Mouse (Mus musculus) embryonic facial prominence, embryonic 15.5 days (tissue): ENCODE results near the gene Dok5. TPM values are rescaled to one million over a fixed set of nuclear protein-coding genes. Genes with fewer than 3 reads are reported as not detected.

Experiments
- ATAC-seq: fragments of 200-750 bp; cut with Nextera tagmentation; 2 replicates; pipeline ENCODE4 v1.8.0; 2017; ENCODE audit warnings: low read depth, moderate TSS enrichment; ENCODE audit not compliant: insufficient number of reproducible peaks, low FRiP score, low TSS enrichment
- H3K27ac ChIP-seq: fragments of 300-500 bp; sonication (generic); replicated peaks from 2 replicates; pipeline ENCODE4 v1.5.1; 2015; ENCODE audit warnings: mild to moderate bottlenecking, inconsistent platforms
- H3K27me3 ChIP-seq: fragments of 300-500 bp; sonication (generic); 2 replicates; pipeline ENCODE4 v1.6.1; 2015; ENCODE audit warnings: inconsistent platforms
- H3K36me3 ChIP-seq: fragments of 300-500 bp; sonication (generic); 2 replicates; pipeline ENCODE4 v1.6.1; 2015; ENCODE audit warnings: mild to moderate bottlenecking, inconsistent platforms
- H3K4me1 ChIP-seq: fragments of 300-500 bp; sonication (generic); 2 replicates; pipeline ENCODE4 v1.6.1; 2015; ENCODE audit warnings: inconsistent platforms
- H3K4me2 ChIP-seq: fragments of 300-500 bp; sonication (generic); replicated peaks from 2 replicates; pipeline ENCODE4 v1.6.1; 2015; ENCODE audit warnings: mild to moderate bottlenecking, inconsistent platforms
- H3K4me3 ChIP-seq: fragments of 300-500 bp; sonication (generic); replicated peaks from 2 replicates; pipeline ENCODE4 v1.5.1; 2015; ENCODE audit warnings: mild to moderate bottlenecking, inconsistent platforms
- H3K9ac ChIP-seq: fragments of 300-500 bp; sonication (generic); 2 replicates; pipeline ENCODE4 v1.6.1; 2015; ENCODE audit warnings: inconsistent platforms
- H3K9me3 ChIP-seq: fragments of 300-500 bp; sonication (generic); replicated peaks from 2 replicates; pipeline ENCODE4 v1.6.1; 2016; ENCODE audit warnings: inconsistent platforms
- WGBS: fragments of 180-500 bp; shearing (Covaris S2); methylation state at CpG from one replicate; pipeline ENCODE4 v1.1.7; 2015; 5-methylcytosine and 5-hydroxymethylcytosine counted together
- polyA plus RNA-seq: library from polyadenylated mRNA; unstranded; fragments of >200 nt; fragmentation: Nextera tagmentation; extraction: Ambion mirVana; gene quantifications from 2 replicates; pipeline ENCODE4 v1.2.1, GENCODE M21; 2015

Gene Dok5
- polyA plus RNA-seq, 1 experiment from 2014 or later: 12.3 TPM

- no peak for ATAC-seq
- Histone ChIP-seq H3K27me3 (no peaks in the 10 kb centered on the region), H3K27ac (no peak overlapping the region), H3K4me3 (no peak overlapping the region), H3K36me3 (no peaks in the 10 kb centered on the region), H3K4me2 (no peak overlapping the region), H3K9ac (no peak overlapping the region), H3K4me1 (no peaks in the 10 kb centered on the region), H3K9me3 (no peaks in the 10 kb centered on the region)
- 39% methylated on average over 13 of the region's 13 CpGs for WGBS
Observed at GRCm38 (mm10) chr2:170724136-170724535, 7.5 kb upstream of the Dok5 start.

GRCm38 (mm10) chr2:170724716-170725115 is 6.9 kb upstream of the Dok5 start:
- Histone ChIP-seq H3K9me3 (no peaks in the 10 kb centered on the region), H3K36me3 (no peaks in the 10 kb centered on the region), H3K4me1 (no peaks in the 10 kb centered on the region), H3K27ac (no peak overlapping the region), H3K4me2 (no peak overlapping the region), H3K9ac (no peak overlapping the region), H3K4me3 (no peak overlapping the region), H3K27me3 (no peaks in the 10 kb centered on the region)
- ATAC-seq: no peak
- WGBS: 79% methylated on average over 11 of the region's 11 CpGs

GRCm38 (mm10) chr2:170725796-170726195 is 5.8 kb upstream of the Dok5 start:
- Histone ChIP-seq H3K9ac (no peak overlapping the region), H3K27ac (no peak overlapping the region), H3K27me3 (no peaks in the 10 kb centered on the region), H3K9me3 (no peaks in the 10 kb centered on the region), H3K4me1 (no peaks in the 10 kb centered on the region), H3K36me3 (no peaks in the 10 kb centered on the region), H3K4me2 (no peak overlapping the region), H3K4me3 (no peak overlapping the region)
- no peak for ATAC-seq
- WGBS: 77% methylated on average over 5 of the region's 5 CpGs

DNA sequence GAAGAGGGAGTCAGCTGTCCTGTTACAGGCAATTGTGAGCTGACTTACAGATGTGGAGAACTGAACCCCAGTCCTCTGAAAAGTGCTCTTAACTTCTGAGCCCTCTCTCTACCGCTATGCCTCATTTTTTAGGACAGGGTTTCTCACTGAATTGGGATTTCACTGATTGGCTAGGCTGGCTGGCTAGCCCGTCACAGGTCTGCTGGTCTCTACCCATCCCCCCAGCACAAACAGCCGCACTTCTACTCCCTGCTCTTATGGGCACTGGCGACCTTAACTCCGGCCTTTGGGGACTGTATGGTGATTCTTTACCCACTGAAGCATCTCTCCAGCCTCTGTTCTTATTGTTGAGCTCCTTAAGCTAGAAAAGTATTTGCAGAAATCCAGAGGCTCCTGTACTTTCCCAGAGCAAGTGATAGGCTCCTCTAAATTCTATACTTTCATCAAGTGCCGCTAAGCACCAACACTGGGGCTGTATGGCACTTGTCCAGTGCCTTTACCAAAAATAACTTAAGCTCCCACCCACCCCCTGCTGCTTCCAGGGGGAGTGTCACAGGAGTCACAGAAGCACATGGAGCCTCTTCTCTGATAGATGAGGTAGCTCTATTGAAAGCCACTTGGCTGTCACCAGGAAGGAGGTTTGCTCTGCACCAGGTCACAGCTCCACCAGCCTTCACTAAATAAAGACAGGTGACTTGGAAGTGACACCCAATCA is 4.5 kb upstream of the Dok5 start:
- H3K9ac ChIP-seq: no peak overlapping the region
- H3K4me3 ChIP-seq: no peak overlapping the region
- H3K36me3 ChIP-seq: no peaks in the 10 kb centered on the region
- H3K27ac ChIP-seq: no peak overlapping the region
- WGBS: 39% methylated on average over 6 of the region's 6 CpGs
- no peaks in the 10 kb centered on the region for H3K27me3 ChIP-seq
- H3K9me3 ChIP-seq: no peaks in the 10 kb centered on the region
- no peak overlapping the region for H3K4me2 ChIP-seq
- no peak for ATAC-seq
- peaks cover 10% of the 10 kb centered on the region for H3K4me1 ChIP-seq

DNA sequence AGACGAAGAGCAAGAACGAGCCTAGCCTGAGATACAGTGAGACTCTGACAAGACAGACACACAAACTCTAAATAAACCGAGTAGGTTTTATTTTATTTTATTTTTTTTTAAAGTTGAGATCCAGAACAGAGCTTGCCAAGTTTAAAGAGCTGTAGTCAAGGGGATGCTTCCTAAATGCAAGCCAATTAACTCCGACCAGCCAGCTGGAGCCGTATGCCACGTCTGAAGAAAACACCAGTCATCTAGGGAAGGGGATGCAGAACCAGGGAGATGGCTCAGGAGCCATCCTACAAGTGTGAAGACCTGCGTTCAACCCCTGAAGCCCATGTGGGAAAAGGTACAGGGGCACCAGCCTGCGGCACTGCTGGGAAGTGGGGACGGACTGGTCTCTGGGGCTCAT is 2.7 kb upstream of the Dok5 start:
- no peak overlapping the region for H3K4me3 ChIP-seq
- peaks cover 15% of the 10 kb centered on the region for H3K4me1 ChIP-seq
- WGBS: 78% methylated on average over 9 of the region's 9 CpGs
- no peak overlapping the region for H3K27ac ChIP-seq
- no peaks in the 10 kb centered on the region for H3K36me3 ChIP-seq
- no peaks in the 10 kb centered on the region for H3K9me3 ChIP-seq
- no peak overlapping the region for H3K4me2 ChIP-seq
- no peak for ATAC-seq
- no peaks in the 10 kb centered on the region for H3K27me3 ChIP-seq
- no peak overlapping the region for H3K9ac ChIP-seq

- ATAC-seq: no peak
- no peak overlapping the region for H3K4me2 ChIP-seq
- no peaks in the 10 kb centered on the region for H3K27me3 ChIP-seq
- no peaks in the 10 kb centered on the region for H3K36me3 ChIP-seq
- WGBS: 38% methylated on average over 2 of the region's 2 CpGs
- no peak overlapping the region for H3K27ac ChIP-seq
- no peak overlapping the region for H3K4me3 ChIP-seq
- no peak overlapping the region for H3K9ac ChIP-seq
- no peaks in the 10 kb centered on the region for H3K9me3 ChIP-seq
- H3K4me1 ChIP-seq: peaks cover 15% of the 10 kb centered on the region
Observed at GRCm38 (mm10) chr2:170729661-170730060, 1.9 kb upstream of the Dok5 start.

- H3K36me3 ChIP-seq: no peaks in the 10 kb centered on the region
- ATAC-seq: no peak
- WGBS: 90% methylated on average over 8 of the region's 8 CpGs
- H3K4me3 ChIP-seq: no peak overlapping the region
- H3K9ac ChIP-seq: no peak overlapping the region
- no peaks in the 10 kb centered on the region for H3K9me3 ChIP-seq
- no peak overlapping the region for H3K4me2 ChIP-seq
- H3K27ac ChIP-seq: no peak overlapping the region
- H3K4me1 ChIP-seq: peaks cover 15% of the 10 kb centered on the region
- H3K27me3 ChIP-seq: no peaks in the 10 kb centered on the region
Observed at GRCm38 (mm10) chr2:170730136-170730535, 1.5 kb upstream of the Dok5 start.

GRCm38 (mm10) chr2:170730781-170731180 is 826 bp upstream of the Dok5 start:
- Histone ChIP-seq H3K4me2 (peak overlapping the region; percentile 92), H3K27ac (no peak overlapping the region), H3K9me3 (no peaks in the 10 kb centered on the region), H3K9ac (no peak overlapping the region), H3K36me3 (no peaks in the 10 kb centered on the region), H3K4me3 (0 out of 2 replicates have a peak overlapping the region, but pooled peaks have one; percentile 56), H3K27me3 (no peaks in the 10 kb centered on the region), H3K4me1 (peaks cover 15% of the 10 kb centered on the region)
- ATAC-seq: no peak
- WGBS: 57% methylated on average over 13 of the region's 13 CpGs

GRCm38 (mm10) chr2:170731205-170731604 is 402 bp upstream of the Dok5 start:
- 23% methylated on average over 6 of the region's 6 CpGs for WGBS
- peak overlapping the region; percentile 92 for H3K4me2 ChIP-seq
- peak overlapping the region; percentile 56 for H3K4me3 ChIP-seq
- no peak; the same call in 1 of the 2 replicates for ATAC-seq
- no peak overlapping the region for H3K9ac ChIP-seq
- no peaks in the 10 kb centered on the region for H3K27me3 ChIP-seq
- H3K27ac ChIP-seq: no peak overlapping the region
- no peaks in the 10 kb centered on the region for H3K36me3 ChIP-seq
- no peaks in the 10 kb centered on the region for H3K9me3 ChIP-seq
- peaks cover 15% of the 10 kb centered on the region for H3K4me1 ChIP-seq

- Histone ChIP-seq H3K9ac (no peak overlapping the region), H3K27me3 (no peaks in the 10 kb centered on the region), H3K4me2 (no peak overlapping the region), H3K36me3 (no peaks in the 10 kb centered on the region), H3K4me3 (no peak overlapping the region), H3K27ac (no peak overlapping the region), H3K9me3 (no peaks in the 10 kb centered on the region), H3K4me1 (peaks cover 15% of the 10 kb centered on the region)
- 90% methylated on average over 1 of the region's 1 CpGs for WGBS
- ATAC-seq: no peak
Observed at GRCm38 (mm10) chr2:170733671-170734070, 2.1 kb downstream of the Dok5 start.

DNA sequence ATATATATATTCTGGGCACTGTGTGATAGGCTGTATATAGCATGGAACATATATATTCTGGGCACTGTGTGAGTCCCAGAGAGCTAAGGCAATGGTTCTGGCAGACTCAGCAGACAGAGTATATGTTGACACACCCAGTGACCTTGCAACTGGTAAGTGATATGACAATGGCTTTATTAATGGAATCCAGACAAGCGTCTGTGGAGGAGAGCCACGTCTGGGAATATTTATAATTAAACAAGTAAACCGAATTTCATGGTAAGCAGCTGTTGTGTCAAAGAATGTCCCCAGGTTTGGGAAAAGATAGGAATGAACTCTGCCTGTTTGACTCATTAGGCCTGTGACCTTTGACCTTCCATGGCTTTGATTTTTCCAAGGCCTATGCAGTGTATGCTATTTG is 2.8 kb downstream of the Dok5 start:
- ATAC-seq: no peak

GRCm38 (mm10) chr2:170738446-170738845 is 6.8 kb downstream of the Dok5 start:
- no peak overlapping the region for H3K9ac ChIP-seq
- H3K27ac ChIP-seq: no peak overlapping the region
- no peaks in the 10 kb centered on the region for H3K36me3 ChIP-seq
- H3K27me3 ChIP-seq: no peaks in the 10 kb centered on the region
- 71% methylated on average over 9 of the region's 9 CpGs for WGBS
- no peak overlapping the region for H3K4me2 ChIP-seq
- H3K9me3 ChIP-seq: no peaks in the 10 kb centered on the region
- H3K4me3 ChIP-seq: no peak overlapping the region
- H3K4me1 ChIP-seq: peaks cover 3% of the 10 kb centered on the region; the same call in 1 of the 2 replicates
- no peak for ATAC-seq

More for the DNA sequence above, 2.8 kb downstream of the Dok5 start:
- Histone ChIP-seq H3K36me3 (no peaks in the 10 kb centered on the region), H3K27ac (no peak overlapping the region), H3K9me3 (no peaks in the 10 kb centered on the region), H3K4me1 (peaks cover 15% of the 10 kb centered on the region), H3K9ac (no peak overlapping the region), H3K27me3 (no peaks in the 10 kb centered on the region), H3K4me2 (no peak overlapping the region), H3K4me3 (no peak overlapping the region)
- 19% methylated on average over 3 of the region's 3 CpGs for WGBS
